Mouse (Mus musculus) liver, adult 2 months (tissue): ENCODE results near the gene Msl1. TPM values are rescaled to one million over a fixed set of nuclear protein-coding genes. Genes with fewer than 3 reads are reported as not detected.

ENCODE experiments used
- DNase-seq: peaks from one replicate; pipeline ENCODE4 v3.0.0-alpha.2; 2011; ENCODE audit warnings: low read depth, low spot score; ENCODE audit errors: extremely low read depth
- H3K27ac ChIP-seq: fragments of 200-500 bp; replicated peaks from 2 replicates; pipeline ENCODE4 v1.5.1; 2012; ENCODE audit warnings: low read depth, mild to moderate bottlenecking, control low read depth, inconsistent platforms, low read length; ENCODE audit not compliant: insufficient read depth
- H3K27me3 ChIP-seq: fragments of 200-500 bp; 2 replicates; pipeline ENCODE4 v1.6.1; 2012; ENCODE audit warnings: mild to moderate bottlenecking, moderate library complexity, low read length, inconsistent platforms; ENCODE audit not compliant: control insufficient read depth, insufficient read depth
- H3K36me3 ChIP-seq: fragments of 200-500 bp; 2 replicates; pipeline ENCODE4 v1.6.1; 2012; ENCODE audit warnings: low read length, inconsistent platforms; ENCODE audit not compliant: control insufficient read depth, insufficient read depth
- H3K4me1 ChIP-seq: fragments of 200-500 bp; 2 replicates; pipeline ENCODE4 v1.6.1; 2011; ENCODE audit warnings: low read length; ENCODE audit not compliant: control insufficient read depth, insufficient read depth
- H3K4me3 ChIP-seq: fragments of 200-500 bp; 2 replicates; pipeline ENCODE4 v1.5.1; 2011; ENCODE audit warnings: low read depth, mild to moderate bottlenecking, control low read depth, low read length, moderate library complexity; ENCODE audit not compliant: insufficient read depth
- H3K79me2 ChIP-seq: fragments of 200-500 bp; 2 replicates; pipeline ENCODE4 v1.6.1; 2012; ENCODE audit warnings: inconsistent platforms, mild to moderate bottlenecking, low read length, moderate library complexity; ENCODE audit not compliant: control insufficient read depth, insufficient read depth
- H3K9ac ChIP-seq: fragments of 200-500 bp; 2 replicates; pipeline ENCODE4 v1.6.1; 2012; ENCODE audit warnings: low read depth, mild to moderate bottlenecking, control low read depth, inconsistent platforms, low read length
- CTCF ChIP-seq: fragments of 200-500 bp; IDR thresholded peaks from 2 replicates; pipeline ENCODE4 v1.5.1; 2011; ENCODE audit warnings: low read depth, low read length, control low read depth
- POLR2A ChIP-seq: fragments of 200-500 bp; IDR thresholded peaks from 2 replicates; pipeline ENCODE4 v1.6.1; 2011; ENCODE audit warnings: low read length, control low read depth; ENCODE audit not compliant: insufficient read depth; ENCODE audit errors: extremely low read depth
- WGBS: fragments of 180-500 bp; shearing (Covaris S2); methylation state at CpG from one replicate; pipeline ENCODE4 v1.1.7; 2018; 5-methylcytosine and 5-hydroxymethylcytosine counted together
- polyA plus RNA-seq: library from polyadenylated mRNA; depleted of rRNA; stranded (reverse); fragments of >200 nt; gene quantifications from 2 replicates; pipeline ENCODE4 v1.2.3, GENCODE M21; 2012; rRNA removed
- total RNA-seq: library from RNA; depleted of rRNA; stranded (reverse); fragments of >200 nt; gene quantifications from 2 replicates; pipeline ENCODE4 v1.2.3, GENCODE M21; 2014; rRNA removed

Gene Msl1
- total and polyA plus RNA-seq, 2 experiments = 15.5 to 17.0 TPM

DNA sequence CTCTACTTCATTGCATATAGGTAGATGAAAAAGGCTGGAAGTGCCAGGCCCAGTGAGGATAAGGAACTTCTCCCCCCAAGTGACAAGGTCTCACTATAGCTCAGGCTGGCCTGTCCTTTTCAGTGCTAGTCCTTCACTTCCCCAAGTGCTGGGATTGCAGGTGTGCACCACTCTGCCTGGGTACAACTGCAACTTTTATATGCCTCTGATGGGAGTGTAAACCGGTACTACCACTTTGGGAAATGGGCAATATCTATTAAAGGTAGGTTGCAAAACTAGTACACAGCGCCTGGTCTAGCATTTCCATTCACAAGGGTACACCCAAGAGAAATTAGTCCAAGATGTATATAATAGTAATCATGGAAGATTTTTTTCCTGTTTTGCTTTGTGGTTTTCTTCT, 59.3 kb downstream of the Msl1 start:
- DNase-seq = no peak
- no peaks in the 10 kb centered on the region for H3K79me2 ChIP-seq
- no peaks in the 10 kb centered on the region for H3K36me3 ChIP-seq
- no peaks in the 10 kb centered on the region for H3K4me1 ChIP-seq
- TF ChIP-seq POLR2A = no peak
- no peak for TF ChIP-seq CTCF
- H3K27ac ChIP-seq = no peak overlapping the region
- no peak overlapping the region for H3K4me3 ChIP-seq
- H3K9ac ChIP-seq = no peak overlapping the region
- 94% methylated on average over 2 of the region's 2 CpGs for WGBS
- no peaks in the 10 kb centered on the region for H3K27me3 ChIP-seq

Other genes starting within 250 kb of the Msl1 start
- gene Ikzf3, start 249.5 kb upstream of the Msl1 start, total RNA-seq = 0.37 and 0.60 TPM in 2 replicates
- 0.82 and 1.1 TPM in 2 replicates for gene Ikzf3, start 249.5 kb upstream of the Msl1 start, polyA plus RNA-seq
- gene Zpbp2, start 244.4 kb upstream of the Msl1 start, total RNA-seq = 0.28 and 0.94 TPM in 2 replicates
- gene Zpbp2, start 244.4 kb upstream of the Msl1 start, polyA plus RNA-seq = 0.09 TPM in 1 of 2 replicates, not detected in the other
- gene Ormdl3, start 208.1 kb upstream of the Msl1 start, total RNA-seq = 48.3 and 62.0 TPM in 2 replicates
- 119 and 166 TPM in 2 replicates for gene Ormdl3, start 208.1 kb upstream of the Msl1 start, polyA plus RNA-seq
- not detected in 2 replicates for gene Lrrc3c, start 197.2 kb upstream of the Msl1 start, total RNA-seq
- gene Lrrc3c, start 197.2 kb upstream of the Msl1 start, polyA plus RNA-seq = not detected in 2 replicates
- not detected in 2 replicates for gene Gm12355, start 169.9 kb upstream of the Msl1 start, total RNA-seq
- gene Gm12355, start 169.9 kb upstream of the Msl1 start, polyA plus RNA-seq = not detected in 2 replicates
- not detected in 2 replicates for gene Gsdma3, start 169.2 kb upstream of the Msl1 start, total RNA-seq
- gene Gsdma3, start 169.2 kb upstream of the Msl1 start, polyA plus RNA-seq = not detected in 2 replicates
- not detected in 2 replicates for gene Gsdma2, start 148.8 kb upstream of the Msl1 start, total RNA-seq
- not detected in 2 replicates for gene Gsdma2, start 148.8 kb upstream of the Msl1 start, polyA plus RNA-seq
- gene Gsdma, start 131.2 kb upstream of the Msl1 start, total RNA-seq = not detected in 2 replicates
- not detected in 2 replicates for gene Gsdma, start 131.2 kb upstream of the Msl1 start, polyA plus RNA-seq
- 54.6 and 69.7 TPM in 2 replicates for gene Psmd3, start 113.0 kb upstream of the Msl1 start, total RNA-seq
- gene Psmd3, start 113.0 kb upstream of the Msl1 start, polyA plus RNA-seq = 158 TPM in 2 replicates
- gene Csf3, start 94.3 kb upstream of the Msl1 start, total RNA-seq = not detected in 2 replicates
- 0.07 TPM in 1 of 2 replicates, not detected in the other for gene Csf3, start 94.3 kb upstream of the Msl1 start, polyA plus RNA-seq
- 3.9 and 6.2 TPM in 2 replicates for gene Med24, start 66.1 kb upstream of the Msl1 start, total RNA-seq
- 16.2 and 23.2 TPM in 2 replicates for gene Med24, start 66.1 kb upstream of the Msl1 start, polyA plus RNA-seq
- gene Thra, start 54.9 kb upstream of the Msl1 start, total RNA-seq = 5.5 and 8.9 TPM in 2 replicates
- 13.6 and 14.9 TPM in 2 replicates for gene Thra, start 54.9 kb upstream of the Msl1 start, polyA plus RNA-seq
- 19.0 and 45.4 TPM in 2 replicates for gene Nr1d1, start 20.2 kb upstream of the Msl1 start, total RNA-seq
- 75.4 and 106 TPM in 2 replicates for gene Nr1d1, start 20.2 kb upstream of the Msl1 start, polyA plus RNA-seq
- gene Casc3, start 9.4 kb downstream of the Msl1 start, total RNA-seq = 3.6 and 6.6 TPM in 2 replicates
- 11.2 and 12.5 TPM in 2 replicates for gene Casc3, start 9.4 kb downstream of the Msl1 start, polyA plus RNA-seq
- gene Rapgefl1, start 41.3 kb downstream of the Msl1 start, total RNA-seq = 0.13 and 0.18 TPM in 2 replicates
- gene Rapgefl1, start 41.3 kb downstream of the Msl1 start, polyA plus RNA-seq = 1.4 and 1.9 TPM in 2 replicates
- gene Wipf2, start 68.1 kb downstream of the Msl1 start, total RNA-seq = 1.5 and 1.9 TPM in 2 replicates
- gene Wipf2, start 68.1 kb downstream of the Msl1 start, polyA plus RNA-seq = 3.1 TPM in 2 replicates
- gene Cdc6, start 112.3 kb downstream of the Msl1 start, total RNA-seq = 0.09 and 0.20 TPM in 2 replicates
- gene Cdc6, start 112.3 kb downstream of the Msl1 start, polyA plus RNA-seq = 0.07 TPM in 1 of 2 replicates, not detected in the other
- gene Rara, start 132.3 kb downstream of the Msl1 start, total RNA-seq = 3.7 and 4.5 TPM in 2 replicates
- gene Rara, start 132.3 kb downstream of the Msl1 start, polyA plus RNA-seq = 14.1 and 14.6 TPM in 2 replicates
- not detected in 2 replicates for gene Gjd3, start 187.5 kb downstream of the Msl1 start, total RNA-seq
- gene Gjd3, start 187.5 kb downstream of the Msl1 start, polyA plus RNA-seq = 0.11 TPM in 1 of 2 replicates, not detected in the other
- 1.8 and 4.2 TPM in 2 replicates for gene Top2a, start 228.7 kb downstream of the Msl1 start, total RNA-seq
- gene Top2a, start 228.7 kb downstream of the Msl1 start, polyA plus RNA-seq = 0.22 and 0.31 TPM in 2 replicates
- gene Igfbp4, start 245.7 kb downstream of the Msl1 start, total RNA-seq = 662 and 813 TPM in 2 replicates
- gene Igfbp4, start 245.7 kb downstream of the Msl1 start, polyA plus RNA-seq = 1,830 and 2,620 TPM in 2 replicates